26 mouse cellular contexts compared by ENCODE assay signal in the genomic region with DNA sequence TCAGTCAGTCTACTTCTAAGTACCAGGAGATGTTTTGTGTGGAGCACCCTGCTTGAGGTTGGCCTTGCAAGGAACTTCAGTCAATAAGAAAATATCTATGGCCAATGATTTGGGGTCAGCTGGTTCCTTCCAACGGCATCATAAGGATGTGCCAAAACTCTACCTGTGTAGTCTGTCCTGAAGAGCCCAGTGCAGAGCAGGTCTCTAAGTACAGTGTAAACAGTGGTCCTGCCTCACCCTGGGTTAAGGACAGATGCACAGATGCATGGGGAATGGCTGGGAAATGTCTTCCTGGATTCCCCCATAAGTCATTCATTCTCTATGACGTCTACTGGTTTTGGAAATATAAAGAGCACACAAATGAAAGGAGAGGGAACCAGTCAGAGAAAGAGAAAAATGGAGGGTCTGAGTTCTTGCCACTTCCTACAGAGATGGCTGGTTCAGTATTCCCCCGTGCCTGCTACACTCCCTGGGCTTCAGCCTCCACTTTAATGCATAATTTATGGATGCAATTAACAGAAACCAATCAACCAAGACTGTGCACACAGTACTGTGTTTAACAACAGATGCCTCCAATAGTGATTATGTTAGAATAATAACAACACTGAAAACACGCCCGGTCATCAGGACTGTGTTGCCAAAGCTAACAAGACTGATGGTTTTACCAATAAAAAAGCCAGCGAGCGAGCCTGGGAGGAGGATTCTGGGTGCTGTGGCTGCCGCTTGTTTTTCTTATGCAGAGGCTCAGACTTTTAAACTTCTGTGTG.
DNase-seq lines count a peak whose midpoint lies in the region; ATAC-seq lines count a peak whose summit lies in the region.
"Had no signal": no experiment of that assay in that cellular context is flagged by ENCODE, and none has a peak within 500 bp of the region (broad histone marks: within the 10 kb centered on the region; RNA-seq: fewer than 3 reads in every experiment).

No protein-coding gene starts in this region.

- peaks cover 4% of the 10 kb centered on the region for H3K4me1 ChIP-seq in forebrain, embryonic 14.5 days (ENCODE audit: control insufficient read depth, insufficient read depth, low read length)
- no peaks in the 10 kb centered on the region for H3K4me1 ChIP-seq in forebrain, embryonic 10.5 days
- H3K4me1 ChIP-seq in kidney, embryonic 14.5 days (ENCODE audit: control insufficient read depth, insufficient read depth, low read length): no peaks in the 10 kb centered on the region
- H3K4me1 ChIP-seq in midbrain, embryonic 14.5 days (ENCODE audit: control insufficient read depth, insufficient read depth, low read length): no peaks in the 10 kb centered on the region
- no peaks in the 10 kb centered on the region for H3K4me1 ChIP-seq in midbrain, embryonic 15.5 days
- no peaks in the 10 kb centered on the region for H3K4me1 ChIP-seq in hindbrain, embryonic 15.5 days (replicated peaks)
- H3K4me1 ChIP-seq: embryonic facial prominence, embryonic 13.5 days; heart, embryonic 12.5 days; limb, embryonic 10.5 days; liver, embryonic 15.5 days had no signal

- peak; percentile 69 for ATAC-seq in forebrain, embryonic 14.5 days
- peak; percentile 94 for ATAC-seq in kidney, embryonic 14.5 days (ENCODE audit: low FRiP score, low TSS enrichment)
- no peak for ATAC-seq in midbrain, embryonic 14.5 days (ENCODE audit: low FRiP score, low TSS enrichment)
- ATAC-seq in midbrain, embryonic 15.5 days (replicated peaks): no peak
- peak; percentile 59; the same call in 1 of the 2 replicates for ATAC-seq in hindbrain, embryonic 15.5 days (ENCODE audit: low FRiP score, low read depth)
- no peak for ATAC-seq in granulocyte monocyte progenitor cell, adult 5-6 weeks (replicated peaks; ENCODE audit: poor library complexity, severe bottlenecking)
- ATAC-seq: intestine, postnatal 0 days had no signal

- no peaks in the 10 kb centered on the region for H3K27me3 ChIP-seq in forebrain, embryonic 14.5 days (replicated peaks; ENCODE audit: control insufficient read depth, insufficient read depth, low read length)
- H3K27me3 ChIP-seq in forebrain, embryonic 10.5 days (ENCODE audit: poor library complexity, severe bottlenecking): no peaks in the 10 kb centered on the region
- H3K27me3 ChIP-seq in kidney, embryonic 14.5 days (ENCODE audit: control insufficient read depth, insufficient read depth, low read length): no peaks in the 10 kb centered on the region
- H3K27me3 ChIP-seq in midbrain, embryonic 14.5 days (ENCODE audit: control insufficient read depth, insufficient read depth, low read length): no peaks in the 10 kb centered on the region
- H3K27me3 ChIP-seq in midbrain, embryonic 15.5 days (replicated peaks): no peaks in the 10 kb centered on the region
- no peaks in the 10 kb centered on the region for H3K27me3 ChIP-seq in hindbrain, embryonic 15.5 days
- H3K27me3 ChIP-seq: embryonic facial prominence, embryonic 13.5 days; liver, embryonic 15.5 days had no signal

- H3K4me3 ChIP-seq in forebrain, embryonic 14.5 days (ENCODE audit: low read depth, low read length): no peak overlapping the region
- no peak overlapping the region for H3K4me3 ChIP-seq in forebrain, embryonic 10.5 days
- no peak overlapping the region for H3K4me3 ChIP-seq in kidney, embryonic 14.5 days (ENCODE audit: low read length)
- H3K4me3 ChIP-seq in midbrain, embryonic 14.5 days (replicated peaks; ENCODE audit: low read depth, low read length): no peak overlapping the region
- H3K4me3 ChIP-seq in midbrain, embryonic 15.5 days: no peak overlapping the region
- no peak overlapping the region for H3K4me3 ChIP-seq in hindbrain, embryonic 15.5 days
- H3K4me3 ChIP-seq: embryonic facial prominence, embryonic 13.5 days; erythroblast, embryonic 14.5 days; heart, embryonic 12.5 days; layer of hippocampus, adult 2 months; limb, embryonic 10.5 days; liver, embryonic 15.5 days had no signal

- no peak overlapping the region for H3K4me2 ChIP-seq in forebrain, embryonic 14.5 days (ENCODE audit: low read length)
- H3K4me2 ChIP-seq in kidney, embryonic 14.5 days (replicated peaks; ENCODE audit: low read depth, low read length): no peak overlapping the region
- H3K4me2 ChIP-seq in midbrain, embryonic 14.5 days (ENCODE audit: low read length): no peak overlapping the region
- H3K4me2 ChIP-seq in midbrain, embryonic 15.5 days: no peak overlapping the region
- no peak overlapping the region for H3K4me2 ChIP-seq in hindbrain, embryonic 15.5 days
- H3K4me2 ChIP-seq: embryonic facial prominence, embryonic 13.5 days; heart, embryonic 12.5 days; liver, embryonic 15.5 days; midbrain, embryonic 11.5 days had no signal

- DNase-seq in forebrain, embryonic 14.5 days (ENCODE audit: low spot score): peak; percentile 76
- no peak for DNase-seq in forebrain, embryonic 10.5 days (ENCODE audit: extremely low spot score, low spot score)
- DNase-seq in kidney, postnatal 25 days: no peak
- DNase-seq in midbrain, embryonic 14.5 days: peak; percentile 21
- DNase-seq: adrenal gland, postnatal 14 days; cerebellum, adult 8-10 months; cerebellum, postnatal 36 days; embryo, embryonic 11 days; heart, postnatal 10 days; liver; thymus, adult 2 months; thymus, postnatal 4 days had no signal

- 39% methylated on average over 8 of the region's 8 CpGs for WGBS in forebrain, embryonic 14.5 days
- WGBS in forebrain, embryonic 10.5 days: 92% methylated on average over 8 of the region's 8 CpGs
- WGBS in kidney, embryonic 14.5 days: 23% methylated on average over 8 of the region's 8 CpGs
- 73% methylated on average over 8 of the region's 8 CpGs for WGBS in midbrain, embryonic 14.5 days
- WGBS in midbrain, embryonic 15.5 days: 81% methylated on average over 8 of the region's 8 CpGs
- 47% methylated on average over 8 of the region's 8 CpGs for WGBS in hindbrain, embryonic 15.5 days

- no peak overlapping the region for H3K27ac ChIP-seq in forebrain, embryonic 14.5 days (ENCODE audit: low read depth, low read length)
- no peak overlapping the region for H3K27ac ChIP-seq in forebrain, embryonic 10.5 days
- no peak overlapping the region for H3K27ac ChIP-seq in kidney, embryonic 14.5 days (ENCODE audit: low read depth, low read length)
- no peak overlapping the region for H3K27ac ChIP-seq in midbrain, embryonic 14.5 days (replicated peaks; ENCODE audit: low read depth, low read length)
- H3K27ac ChIP-seq in midbrain, embryonic 15.5 days: no peak overlapping the region
- no peak overlapping the region for H3K27ac ChIP-seq in hindbrain, embryonic 15.5 days (replicated peaks)
- H3K27ac ChIP-seq: embryonic facial prominence, embryonic 13.5 days; layer of hippocampus, adult 2 months; limb, embryonic 10.5 days; liver, embryonic 15.5 days; macrophage; stomach, postnatal 0 days had no signal

- H3K36me3 ChIP-seq in forebrain, embryonic 14.5 days (ENCODE audit: control insufficient read depth, insufficient read depth, low read length): no peaks in the 10 kb centered on the region
- no peaks in the 10 kb centered on the region for H3K36me3 ChIP-seq in forebrain, embryonic 10.5 days (replicated peaks)
- no peaks in the 10 kb centered on the region for H3K36me3 ChIP-seq in kidney, embryonic 14.5 days (ENCODE audit: control insufficient read depth, insufficient read depth, low read length)
- no peaks in the 10 kb centered on the region for H3K36me3 ChIP-seq in midbrain, embryonic 14.5 days (ENCODE audit: control insufficient read depth, insufficient read depth, low read length)
- no peaks in the 10 kb centered on the region for H3K36me3 ChIP-seq in midbrain, embryonic 15.5 days (replicated peaks)
- no peaks in the 10 kb centered on the region for H3K36me3 ChIP-seq in hindbrain, embryonic 15.5 days
- H3K36me3 ChIP-seq: embryonic facial prominence, embryonic 13.5 days; heart, embryonic 12.5 days; limb, embryonic 10.5 days; liver, embryonic 15.5 days had no signal

- no peaks in the 10 kb centered on the region for H3K9me3 ChIP-seq in forebrain, embryonic 14.5 days (replicated peaks; ENCODE audit: control insufficient read depth, low read length)
- no peaks in the 10 kb centered on the region for H3K9me3 ChIP-seq in forebrain, embryonic 10.5 days
- 0 out of 2 replicates have a peak, but pooled peaks cover 4% of the 10 kb centered on the region for H3K9me3 ChIP-seq in kidney, embryonic 14.5 days (ENCODE audit: control insufficient read depth, low read length)
- H3K9me3 ChIP-seq in midbrain, embryonic 14.5 days (ENCODE audit: control insufficient read depth, low read length): no peaks in the 10 kb centered on the region
- no peaks in the 10 kb centered on the region for H3K9me3 ChIP-seq in midbrain, embryonic 15.5 days
- no peaks in the 10 kb centered on the region for H3K9me3 ChIP-seq in hindbrain, embryonic 15.5 days
- H3K9me3 ChIP-seq: embryonic facial prominence, embryonic 13.5 days; limb, embryonic 10.5 days; liver, embryonic 15.5 days had no signal

- H3K9ac ChIP-seq in forebrain, embryonic 14.5 days (ENCODE audit: low read length): no peak overlapping the region
- H3K9ac ChIP-seq in kidney, embryonic 14.5 days (ENCODE audit: low read depth, low read length): no peak overlapping the region
- no peak overlapping the region for H3K9ac ChIP-seq in midbrain, embryonic 14.5 days (replicated peaks; ENCODE audit: low read length)
- H3K9ac ChIP-seq in midbrain, embryonic 15.5 days: no peak overlapping the region
- no peak overlapping the region for H3K9ac ChIP-seq in hindbrain, embryonic 15.5 days
- H3K9ac ChIP-seq: embryonic facial prominence, embryonic 13.5 days; heart, embryonic 12.5 days; liver, embryonic 15.5 days had no signal

Comparison
In these comparisons a context has a peak if more than half of its experiments do, and no peak if none do; other contexts are left out.
1. DNase-seq: peak in forebrain, embryonic 14.5 days (single experiment) and midbrain, embryonic 14.5 days (single experiment); none in forebrain, embryonic 10.5 days (single experiment) and kidney, postnatal 25 days (0 of 2).
2. ATAC-seq: peak in forebrain, embryonic 14.5 days (single experiment), kidney, embryonic 14.5 days (single experiment) and hindbrain, embryonic 15.5 days (single experiment); none in midbrain, embryonic 14.5 days (single experiment), midbrain, embryonic 15.5 days (single experiment) and granulocyte monocyte progenitor cell, adult 5-6 weeks (single experiment).